Mouse (Mus musculus): ENCODE data around the gene Tpbpa.
"Not testable (repeated sequence)": the region's sequence is repeated elsewhere in the genome, so short reads cannot be mapped to it uniquely, and the experiment has no call there.

The Tpbpa gene

GRCm38 (mm10) chr13:60941884-60942283 is at the start of gene Tpbpa:
Gene Tpbpa, minus strand, starts transcription at chr13:60941984.
- CTCF ChIA-PET = not testable (repeated sequence)

GRCm38 (mm10) chr13:60986915-60987314 is 45.1 kb upstream of the Tpbpa start:
- CTCF ChIA-PET = not testable (repeated sequence)

- CTCF ChIA-PET = not testable (repeated sequence)
Observed at GRCm38 (mm10) chr13:60972319-60972718, 30.5 kb upstream of the Tpbpa start.

GRCm38 (mm10) chr13:60963985-60964384 is 22.2 kb upstream of the Tpbpa start:
- CTCF ChIA-PET = not testable (repeated sequence)

GRCm38 (mm10) chr13:60961706-60962105 is 19.9 kb upstream of the Tpbpa start:
- CTCF ChIA-PET = no interaction called here

GRCm38 (mm10) chr13:60936500-60936901 is 5.3 kb downstream of the Tpbpa start, which contains the start of the genes Gm49391 and Ctla2a:
Gene Gm49391, minus strand, starts transcription at chr13:60936571.
Gene Ctla2a, minus strand, starts transcription at chr13:60936625.
- CTCF ChIA-PET = no interaction called here

- CTCF ChIA-PET = not testable (repeated sequence)
Observed at GRCm38 (mm10) chr13:60935490-60935889, 6.3 kb downstream of the Tpbpa start, which contains the start of gene Gm49393. Gene Gm49393, minus strand, starts transcription at chr13:60935590.

- CTCF ChIA-PET = not testable (repeated sequence)
Observed at GRCm38 (mm10) chr13:60904780-60905179, 37.0 kb downstream of the Tpbpa start, which contains the start of gene Tpbpb. Gene Tpbpb, minus strand, starts transcription at chr13:60904880.

GRCm38 (mm10) chr13:60897328-60897727 is 44.5 kb downstream of the Tpbpa start, which contains the start of gene Ctla2b:
Gene Ctla2b, minus strand, starts transcription at chr13:60897447.
- CTCF ChIA-PET = no interaction called here

- CTCF ChIA-PET = not testable (repeated sequence)
Observed at GRCm38 (mm10) chr13:60896794-60897193, 45.0 kb downstream of the Tpbpa start, which contains the start of gene Gm49392. Gene Gm49392, minus strand, starts transcription at chr13:60896894.

- CTCF ChIA-PET = no interaction called here
Observed at GRCm38 (mm10) chr13:60895406-60896160, 46.2 kb downstream of the Tpbpa start.

- CTCF ChIA-PET = no interaction called here
Observed at GRCm38 (mm10) chr13:60892301-60892700, 49.5 kb downstream of the Tpbpa start.
